Mouse (Mus musculus) limb, embryonic 12.5 days (tissue): ENCODE measurements around the gene Slc17a5. TPM values are rescaled to one million over a fixed set of nuclear protein-coding genes. Genes with fewer than 3 reads are reported as not detected.

Experiments
- ATAC-seq: fragments of 200-750 bp; cut with Nextera tagmentation; 2 replicates; pipeline ENCODE4 v1.8.0; 2017; ENCODE audit warnings: low read depth, moderate TSS enrichment; ENCODE audit not compliant: insufficient number of reproducible peaks, insufficient read depth, low FRiP score, low TSS enrichment
- H3K27ac ChIP-seq: fragments of 300-500 bp; sonication (generic); 2 replicates; pipeline ENCODE4 v1.5.1; 2016; ENCODE audit warnings: mild to moderate bottlenecking, moderate library complexity
- H3K27me3 ChIP-seq: fragments of 300-500 bp; sonication (generic); 2 replicates; pipeline ENCODE4 v1.6.1; 2016; ENCODE audit warnings: mild to moderate bottlenecking, moderate library complexity
- H3K36me3 ChIP-seq: fragments of 300-500 bp; sonication (generic); 2 replicates; pipeline ENCODE4 v1.6.1; 2016; ENCODE audit warnings: mild to moderate bottlenecking, moderate library complexity
- H3K4me1 ChIP-seq: fragments of 300-500 bp; sonication (generic); replicated peaks from 2 replicates; pipeline ENCODE4 v1.6.1; 2016
- H3K4me2 ChIP-seq: fragments of 300-500 bp; sonication (generic); 2 replicates; pipeline ENCODE4 v1.6.1; 2016; ENCODE audit warnings: mild to moderate bottlenecking, moderate library complexity
- H3K4me3 ChIP-seq: fragments of 300-500 bp; sonication (generic); replicated peaks from 2 replicates; pipeline ENCODE4 v1.5.1; 2016; ENCODE audit warnings: mild to moderate bottlenecking
- H3K9ac ChIP-seq: fragments of 300-500 bp; sonication (generic); replicated peaks from 2 replicates; pipeline ENCODE4 v1.6.1; 2016; ENCODE audit warnings: mild to moderate bottlenecking, moderate library complexity
- H3K9me3 ChIP-seq: fragments of 300-500 bp; sonication (generic); 2 replicates; pipeline ENCODE4 v1.6.1; 2016; ENCODE audit warnings: mild to moderate bottlenecking, moderate library complexity
- WGBS: fragments of 180-500 bp; shearing (Covaris S2); methylation state at CpG from one replicate; pipeline ENCODE4 v1.1.7; 2016; 5-methylcytosine and 5-hydroxymethylcytosine counted together
- polyA plus RNA-seq: library from polyadenylated mRNA; unstranded; fragments of >200 nt; fragmentation: Nextera tagmentation; extraction: Ambion mirVana; gene quantifications from 2 replicates; pipeline ENCODE4 v1.2.1, GENCODE M21; 2016

The Slc17a5 gene
- polyA plus RNA-seq, 1 experiment from 2014 or later, result 17.3 TPM

DNA sequence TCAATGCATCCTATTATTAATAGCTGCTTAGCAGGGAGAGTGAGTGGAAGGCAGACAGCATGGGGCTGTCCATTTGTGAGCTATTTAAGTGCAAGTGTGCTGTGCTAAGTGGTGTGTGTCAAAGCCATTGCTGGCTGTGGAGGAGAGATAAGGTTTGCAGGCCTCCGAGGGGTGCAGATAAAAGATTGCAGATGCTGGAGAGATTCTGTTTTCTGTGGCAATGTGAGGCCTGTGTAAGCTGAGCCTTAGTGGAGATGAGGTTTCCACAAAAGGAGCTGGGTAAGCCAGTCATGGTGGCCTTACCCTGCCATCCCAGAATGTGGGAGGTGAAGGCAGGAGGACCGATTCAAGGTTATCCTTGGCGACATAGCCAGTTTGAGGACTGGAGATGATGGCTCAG, 71.7 kb downstream of the Slc17a5 start:
- H3K4me3 ChIP-seq, result no peak overlapping the region
- no peaks in the 10 kb centered on the region for H3K27me3 ChIP-seq
- ATAC-seq, result no peak
- peaks cover 10% of the 10 kb centered on the region for H3K4me1 ChIP-seq
- H3K36me3 ChIP-seq, result no peaks in the 10 kb centered on the region
- no peak overlapping the region for H3K4me2 ChIP-seq
- H3K9ac ChIP-seq, result no peak overlapping the region
- WGBS, result 77% methylated on average over 3 of the region's 3 CpGs
- no peak overlapping the region for H3K27ac ChIP-seq
- no peaks in the 10 kb centered on the region for H3K9me3 ChIP-seq

- no peak overlapping the region for H3K27ac ChIP-seq
- H3K4me2 ChIP-seq, result no peak overlapping the region
- WGBS, result 85% methylated on average over 4 of the region's 4 CpGs
- no peak overlapping the region for H3K4me3 ChIP-seq
- no peaks in the 10 kb centered on the region for H3K9me3 ChIP-seq
- ATAC-seq, result no peak
- no peaks in the 10 kb centered on the region for H3K36me3 ChIP-seq
- H3K27me3 ChIP-seq, result no peaks in the 10 kb centered on the region
- H3K4me1 ChIP-seq, result peaks cover 2% of the 10 kb centered on the region; the same call in 1 of the 2 replicates
- H3K9ac ChIP-seq, result no peak overlapping the region
Measured at GRCm38 (mm10) chr9:78514681-78515080, 73.2 kb downstream of the Slc17a5 start.

DNA sequence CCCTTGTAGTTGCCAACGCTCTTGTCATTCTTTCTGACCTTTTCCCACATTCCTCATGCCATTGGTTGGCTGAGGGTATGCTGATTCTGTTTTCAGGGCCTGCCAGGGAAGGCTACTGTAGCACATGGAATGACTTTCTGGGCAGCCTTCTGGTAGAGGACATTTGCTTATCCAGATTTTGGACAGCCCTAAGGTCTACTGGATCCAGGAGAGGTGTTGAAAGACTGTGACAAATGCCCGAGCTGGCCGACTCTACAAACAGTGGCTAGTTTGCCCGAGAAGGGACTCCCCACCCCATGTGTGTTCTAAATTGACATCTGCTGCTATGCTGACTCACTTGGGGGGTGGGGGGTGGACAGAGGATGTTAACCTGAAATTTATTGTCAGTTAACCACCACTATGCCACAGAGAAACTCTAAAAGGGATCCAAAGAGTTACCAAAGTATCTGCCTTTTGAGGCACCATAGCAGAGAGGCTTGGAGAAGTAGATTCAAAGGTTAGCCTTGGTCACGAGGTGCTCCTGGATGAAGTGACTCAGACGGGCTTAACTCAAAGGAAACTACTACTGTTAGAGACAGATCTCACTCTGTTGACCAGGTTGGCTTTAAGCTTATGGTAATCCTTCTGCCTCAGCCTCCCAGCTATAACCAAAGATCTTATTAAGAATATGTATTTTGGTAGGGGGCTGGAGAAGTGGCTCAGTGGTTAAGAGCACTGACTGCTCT, 73.9 kb downstream of the Slc17a5 start:
- Histone ChIP-seq H3K4me1 (no peaks in the 10 kb centered on the region), H3K4me3 (no peak overlapping the region), H3K9ac (no peak overlapping the region), H3K4me2 (no peak overlapping the region), H3K27me3 (no peaks in the 10 kb centered on the region), H3K27ac (no peak overlapping the region), H3K36me3 (no peaks in the 10 kb centered on the region), H3K9me3 (no peaks in the 10 kb centered on the region)
- 80% methylated on average over 6 of the region's 6 CpGs for WGBS
- ATAC-seq, result no peak

DNA sequence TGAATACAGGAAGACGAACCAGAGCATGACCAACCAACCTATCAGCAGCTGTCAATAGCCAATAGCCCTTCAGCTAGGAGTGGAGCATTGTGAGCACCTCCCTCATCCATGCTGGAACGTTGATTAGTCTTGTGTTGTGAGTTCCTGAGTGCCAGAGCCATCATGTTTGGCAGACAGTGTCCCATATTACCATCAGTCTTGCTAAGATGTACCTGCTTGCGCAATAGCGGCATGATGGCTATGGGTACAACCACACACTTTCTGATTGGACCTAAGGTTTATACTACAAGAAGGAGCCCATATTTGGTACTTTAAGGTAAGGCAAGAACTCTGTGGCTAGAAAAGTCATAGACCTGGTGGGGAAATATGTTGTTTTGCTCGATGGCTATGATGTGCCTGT, 76.1 kb downstream of the Slc17a5 start:
- no peaks in the 10 kb centered on the region for H3K9me3 ChIP-seq
- no peak overlapping the region for H3K9ac ChIP-seq
- H3K36me3 ChIP-seq, result no peaks in the 10 kb centered on the region
- H3K27me3 ChIP-seq, result no peaks in the 10 kb centered on the region
- no peak overlapping the region for H3K4me3 ChIP-seq
- WGBS, result 93% methylated on average over 5 of the region's 5 CpGs
- no peak overlapping the region for H3K27ac ChIP-seq
- no peak overlapping the region for H3K4me2 ChIP-seq
- no peak for ATAC-seq
- no peaks in the 10 kb centered on the region for H3K4me1 ChIP-seq

- no peaks in the 10 kb centered on the region for H3K27me3 ChIP-seq
- ATAC-seq, result no peak
- no peak overlapping the region for H3K4me3 ChIP-seq
- H3K36me3 ChIP-seq, result no peaks in the 10 kb centered on the region
- peaks cover 4% of the 10 kb centered on the region for H3K4me1 ChIP-seq
- no peak overlapping the region for H3K4me2 ChIP-seq
- H3K9me3 ChIP-seq, result no peaks in the 10 kb centered on the region
- H3K9ac ChIP-seq, result no peak overlapping the region
- WGBS, result 90% methylated on average over 16 of the region's 16 CpGs
- H3K27ac ChIP-seq, result no peak overlapping the region
Measured at GRCm38 (mm10) chr9:78508106-78508786, 79.6 kb downstream of the Slc17a5 start.

DNA sequence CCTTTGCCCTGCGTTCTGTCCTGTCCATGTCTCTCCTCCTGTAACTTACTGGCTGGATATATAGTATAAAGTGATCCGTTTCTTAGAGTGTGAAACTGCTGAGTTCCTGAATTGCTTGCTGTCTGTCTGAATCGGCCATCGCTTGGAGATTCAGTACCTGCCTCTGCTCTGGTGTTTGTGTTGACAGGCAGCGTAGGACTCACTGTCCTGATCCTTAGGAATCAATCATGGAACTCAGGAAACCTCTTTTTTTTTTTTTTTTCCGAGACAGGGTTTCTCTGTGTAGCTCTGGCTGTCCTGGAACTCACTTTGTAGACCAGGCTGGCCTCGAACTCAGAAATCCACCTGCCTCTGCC, 81.1 kb downstream of the Slc17a5 start:
- H3K4me2 ChIP-seq, result no peak overlapping the region
- H3K9ac ChIP-seq, result no peak overlapping the region
- peaks cover 7% of the 10 kb centered on the region for H3K4me1 ChIP-seq
- H3K4me3 ChIP-seq, result no peak overlapping the region
- no peak for ATAC-seq
- H3K27ac ChIP-seq, result no peak overlapping the region
- no peaks in the 10 kb centered on the region for H3K9me3 ChIP-seq
- whole genome bisulfite sequencing, result 84% methylated on average over 7 of the region's 7 CpGs
- no peaks in the 10 kb centered on the region for H3K27me3 ChIP-seq
- no peaks in the 10 kb centered on the region for H3K36me3 ChIP-seq

DNA sequence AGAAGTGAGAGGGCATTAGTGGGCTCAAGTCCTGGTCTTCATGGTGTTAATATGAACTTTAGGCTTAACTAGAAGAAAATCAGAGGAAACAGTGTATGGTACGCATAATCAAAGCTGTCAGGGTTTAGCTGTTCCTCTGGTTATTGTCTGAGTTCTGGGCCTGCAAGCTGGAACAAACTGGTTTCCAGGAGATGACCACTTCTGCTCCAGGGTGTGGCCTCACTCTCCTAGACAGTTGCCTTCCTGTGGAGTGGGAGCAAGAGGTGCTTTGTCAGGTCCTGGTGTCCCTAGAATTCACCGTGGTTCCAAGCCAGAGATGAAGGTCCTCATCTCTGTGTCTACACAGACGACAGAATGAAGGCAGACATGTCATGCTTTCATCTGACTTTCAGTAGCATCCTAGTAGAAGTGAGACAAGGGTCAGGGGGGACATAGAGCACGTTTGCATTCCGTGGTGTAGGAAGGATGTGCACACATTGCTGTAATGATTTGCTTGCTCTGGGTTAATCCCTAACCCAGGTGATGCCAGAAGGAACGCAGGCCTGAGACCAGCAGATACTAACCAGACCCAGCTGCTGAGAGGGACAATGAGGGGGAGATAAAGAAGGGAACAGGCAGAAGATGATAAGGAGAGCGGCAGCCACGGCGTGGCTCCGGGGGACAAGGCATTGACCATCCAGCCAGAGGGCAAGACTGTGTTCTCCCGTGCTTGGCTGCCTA, 81.7 kb downstream of the Slc17a5 start:
- no peak overlapping the region for H3K4me3 ChIP-seq
- H3K27ac ChIP-seq, result no peak overlapping the region
- WGBS, result 54% methylated on average over 11 of the region's 11 CpGs
- H3K4me1 ChIP-seq, result peaks cover 7% of the 10 kb centered on the region
- H3K9ac ChIP-seq, result no peak overlapping the region
- H3K4me2 ChIP-seq, result no peak overlapping the region
- no peaks in the 10 kb centered on the region for H3K9me3 ChIP-seq
- no peak for ATAC-seq
- H3K27me3 ChIP-seq, result no peaks in the 10 kb centered on the region
- H3K36me3 ChIP-seq, result no peaks in the 10 kb centered on the region

- Histone ChIP-seq H3K4me3 (no peak overlapping the region), H3K9ac (no peak overlapping the region), H3K36me3 (no peaks in the 10 kb centered on the region), H3K27me3 (no peaks in the 10 kb centered on the region), H3K27ac (no peak overlapping the region), H3K9me3 (no peaks in the 10 kb centered on the region), H3K4me1 (peaks cover 7% of the 10 kb centered on the region), H3K4me2 (no peak overlapping the region)
- WGBS, result 89% methylated on average over 6 of the region's 6 CpGs
- ATAC-seq, result no peak
Measured at GRCm38 (mm10) chr9:78505223-78505622, 82.6 kb downstream of the Slc17a5 start.

DNA sequence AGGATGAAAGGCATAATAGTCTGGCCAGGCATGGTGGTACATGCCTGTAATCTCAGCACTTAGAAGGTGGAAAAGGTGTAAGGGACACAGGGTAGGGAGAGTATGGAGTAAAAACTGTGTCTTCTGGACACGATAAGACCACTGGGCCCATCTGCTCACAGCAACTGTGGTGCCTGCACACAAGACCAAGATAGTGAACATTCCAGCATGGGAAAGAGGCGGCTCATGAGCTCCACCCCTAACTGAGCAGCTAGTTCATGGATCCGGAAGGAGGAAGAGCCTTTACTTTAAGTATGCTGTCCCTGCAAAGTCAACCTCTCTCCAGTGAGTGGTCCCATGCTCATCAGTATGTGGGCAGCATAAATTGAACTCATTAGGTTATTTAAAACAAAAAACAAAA, 83.2 kb downstream of the Slc17a5 start:
- Histone ChIP-seq H3K9ac (no peak overlapping the region), H3K4me3 (no peak overlapping the region), H3K27ac (no peak overlapping the region), H3K27me3 (no peaks in the 10 kb centered on the region), H3K9me3 (no peaks in the 10 kb centered on the region), H3K36me3 (no peaks in the 10 kb centered on the region), H3K4me2 (no peak overlapping the region), H3K4me1 (peaks cover 7% of the 10 kb centered on the region)
- no peak for ATAC-seq
- 75% methylated on average over 3 of the region's 3 CpGs for WGBS

- Histone ChIP-seq H3K27me3 (no peaks in the 10 kb centered on the region), H3K4me2 (no peak overlapping the region), H3K4me1 (peaks cover 7% of the 10 kb centered on the region), H3K9me3 (no peaks in the 10 kb centered on the region), H3K27ac (no peak overlapping the region), H3K9ac (no peak overlapping the region), H3K4me3 (no peak overlapping the region), H3K36me3 (no peaks in the 10 kb centered on the region)
- no peak for ATAC-seq
- 78% methylated on average over 4 of the region's 4 CpGs for WGBS
Measured at GRCm38 (mm10) chr9:78504133-78504532, 83.7 kb downstream of the Slc17a5 start.

DNA sequence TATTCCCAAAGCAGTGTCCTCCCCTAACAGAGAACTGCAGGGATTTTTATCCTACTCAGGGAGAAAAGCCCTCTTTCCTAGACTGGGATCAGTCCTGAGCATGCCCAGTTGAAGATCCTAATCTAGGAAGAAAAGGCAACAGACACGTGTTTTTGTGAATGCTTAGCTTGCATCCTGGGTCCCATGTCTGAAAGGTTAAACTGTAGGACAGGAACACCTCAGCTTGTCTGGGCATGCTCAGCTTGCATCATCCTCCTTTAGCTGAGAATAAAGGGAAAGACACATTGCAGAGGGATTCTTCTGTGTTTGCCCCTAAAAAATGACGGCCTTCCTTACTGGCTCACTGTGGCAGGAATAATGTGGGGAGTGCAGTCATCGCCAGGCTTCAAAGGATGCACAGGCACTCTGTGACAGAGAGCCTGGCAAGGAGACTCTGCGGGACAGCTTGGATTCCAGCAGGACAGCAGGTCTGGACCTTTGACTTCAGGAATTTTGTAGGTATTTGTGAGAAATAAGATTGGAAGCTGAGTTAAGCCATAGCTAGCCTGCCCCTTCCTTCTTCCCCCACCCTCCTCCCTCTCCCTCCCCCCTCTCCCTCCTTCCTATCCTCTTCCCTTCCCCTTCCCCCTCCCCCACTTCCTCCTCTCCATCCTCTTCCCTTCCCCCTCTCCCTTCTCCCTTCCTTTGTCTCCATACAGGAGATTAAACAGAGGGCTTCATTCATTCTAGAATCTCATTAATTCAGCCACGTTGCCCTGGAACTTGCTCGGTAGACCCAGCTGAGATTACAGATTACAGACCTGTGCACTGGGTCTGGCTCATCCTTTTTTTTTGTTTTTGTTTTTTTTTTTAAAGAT, 84.4 kb downstream of the Slc17a5 start:
- Histone ChIP-seq H3K9me3 (no peaks in the 10 kb centered on the region), H3K27ac (peak overlapping the region; percentile 41; the same call in 1 of the 2 replicates), H3K9ac (0 out of 2 replicates have a peak overlapping the region, but pooled peaks have one; percentile 23), H3K36me3 (no peaks in the 10 kb centered on the region), H3K27me3 (no peaks in the 10 kb centered on the region), H3K4me1 (peaks cover 7% of the 10 kb centered on the region), H3K4me2 (peak overlapping the region; percentile 19; the same call in 1 of the 2 replicates), H3K4me3 (no peak overlapping the region)
- ATAC-seq, result no peak
- 16% methylated on average over 6 of the region's 6 CpGs for WGBS
